Mouse (Mus musculus) neural tube, embryonic 11.5 days (tissue): ENCODE data around the gene Mapkapk5. TPM values are rescaled to one million over a fixed set of nuclear protein-coding genes. Genes with fewer than 3 reads are reported as not detected.
"Not testable (repeated sequence)": the region's sequence is repeated elsewhere in the genome, so short reads cannot be mapped to it uniquely, and the experiment has no call there.

Source experiments
- ATAC-seq: fragments of 200-750 bp; cut with Nextera tagmentation; 2 replicates; pipeline ENCODE4 v1.8.0; 2017; ENCODE audit warnings: moderate number of reproducible peaks, mild to moderate bottlenecking, moderate TSS enrichment, moderate library complexity; ENCODE audit not compliant: insufficient read depth, low FRiP score, low TSS enrichment
- DNase-seq: peaks from one replicate; pipeline ENCODE4 v3.0.0-alpha.2; 2015; ENCODE audit warnings: low spot score
- H3K27ac ChIP-seq: fragments of 300-500 bp; sonication (generic); 2 replicates; pipeline ENCODE4 v1.5.1; 2014; ENCODE audit warnings: low read depth, mild to moderate bottlenecking, low read length
- H3K27me3 ChIP-seq: fragments of 300-500 bp; sonication (generic); 2 replicates; pipeline ENCODE4 v1.6.1; 2014; ENCODE audit warnings: mild to moderate bottlenecking, low read length, mixed read lengths; ENCODE audit not compliant: control insufficient read depth, insufficient read depth
- H3K36me3 ChIP-seq: fragments of 300-500 bp; sonication (generic); 2 replicates; pipeline ENCODE4 v1.6.1; 2014; ENCODE audit warnings: mild to moderate bottlenecking, low read length, moderate library complexity, mixed read lengths; ENCODE audit not compliant: control insufficient read depth, insufficient read depth
- H3K4me1 ChIP-seq: fragments of 300-500 bp; sonication (generic); 2 replicates; pipeline ENCODE4 v1.6.1; 2014; ENCODE audit warnings: low read length, mixed read lengths; ENCODE audit not compliant: control insufficient read depth, insufficient read depth
- H3K4me2 ChIP-seq: fragments of 300-500 bp; sonication (generic); 2 replicates; pipeline ENCODE4 v1.6.1; 2014; ENCODE audit warnings: low read depth, mild to moderate bottlenecking, moderate library complexity
- H3K4me3 ChIP-seq: fragments of 300-500 bp; sonication (generic); 2 replicates; pipeline ENCODE4 v1.5.1; 2014; ENCODE audit warnings: low read depth, low read length
- H3K9ac ChIP-seq: fragments of 300-500 bp; sonication (generic); 2 replicates; pipeline ENCODE4 v1.6.1; 2014; ENCODE audit warnings: mild to moderate bottlenecking, low read length
- H3K9me3 ChIP-seq: fragments of 300-500 bp; sonication (generic); 2 replicates; pipeline ENCODE4 v1.6.1; 2016; ENCODE audit warnings: low read length; ENCODE audit not compliant: control insufficient read depth
- WGBS: fragments of 180-500 bp; shearing (Covaris S2); extraction: QIAGEN DNeasy Blood & Tissue Kit; methylation state at CpG from one replicate; pipeline ENCODE4 v1.1.7; 2014; 5-methylcytosine and 5-hydroxymethylcytosine counted together
- polyA plus RNA-seq: library from polyadenylated mRNA; unstranded; fragments of >200 nt; fragmentation: Nextera tagmentation; extraction: Ambion mirVana; gene quantifications from 2 replicates; pipeline ENCODE4 v1.2.1, GENCODE M21; 2014

Mapkapk5 gene
- polyA plus RNA-seq, 1 experiment from 2014 or later, result 65.3 TPM

GRCm38 (mm10) chr5:121526961-121527360 lies 18.7 kb downstream of the Mapkapk5 start:
- Histone ChIP-seq H3K36me3 (peaks cover 33% of the 10 kb centered on the region), H3K4me1 (no peaks in the 10 kb centered on the region), H3K4me3 (no peak overlapping the region), H3K9me3 (no peaks in the 10 kb centered on the region), H3K27ac (no peak overlapping the region), H3K9ac (no peak overlapping the region), H3K4me2 (no peak overlapping the region), H3K27me3 (no peaks in the 10 kb centered on the region)
- DNase-seq (peak; percentile 36), ATAC-seq (no peak)
- 74% methylated on average over 8 of the region's 8 CpGs for WGBS

- Histone ChIP-seq H3K27me3 (no peaks in the 10 kb centered on the region), H3K4me2 (no peak overlapping the region), H3K4me3 (no peak overlapping the region), H3K36me3 (peaks cover 33% of the 10 kb centered on the region), H3K27ac (no peak overlapping the region), H3K9ac (no peak overlapping the region), H3K4me1 (no peaks in the 10 kb centered on the region), H3K9me3 (no peaks in the 10 kb centered on the region)
- DNase-seq, result no peak
- ATAC-seq, result no peak
- WGBS, result 88% methylated on average over 7 of the region's 7 CpGs
These were observed 19.2 kb downstream of the Mapkapk5 start for GRCm38 (mm10) chr5:121526526-121526925.

GRCm38 (mm10) chr5:121525774-121526450 lies 19.8 kb downstream of the Mapkapk5 start:
- DNase-seq (no peak), ATAC-seq (no peak)
- Histone ChIP-seq H3K27ac (no peak overlapping the region), H3K9ac (no peak overlapping the region), H3K27me3 (no peaks in the 10 kb centered on the region), H3K36me3 (peaks cover 33% of the 10 kb centered on the region), H3K9me3 (no peaks in the 10 kb centered on the region), H3K4me1 (no peaks in the 10 kb centered on the region), H3K4me2 (no peak overlapping the region), H3K4me3 (no peak overlapping the region)
- 86% methylated on average over 14 of the region's 14 CpGs for WGBS

GRCm38 (mm10) chr5:121519758-121520157 lies 25.9 kb downstream of the Mapkapk5 start:
- H3K27me3 ChIP-seq, H3K27ac ChIP-seq, H3K9me3 ChIP-seq, DNase-seq, H3K4me1 ChIP-seq, H3K36me3 ChIP-seq, H3K4me2 ChIP-seq, ATAC-seq, H3K9ac ChIP-seq, H3K4me3 ChIP-seq: not testable (repeated sequence)
- WGBS, result 85% methylated on average over 10 of the region's 17 CpGs

- Histone ChIP-seq H3K36me3 (peaks cover 2% of the 10 kb centered on the region; the same call in 1 of the 2 replicates), H3K4me1 (no peaks in the 10 kb centered on the region), H3K4me2 (no peak overlapping the region), H3K4me3 (no peak overlapping the region), H3K27me3 (no peaks in the 10 kb centered on the region), H3K9me3 (no peaks in the 10 kb centered on the region), H3K27ac (no peak overlapping the region), H3K9ac (no peak overlapping the region)
- WGBS, result 93% methylated on average over 9 of the region's 9 CpGs
- ATAC-seq (no peak), DNase-seq (no peak)
These were observed 26.7 kb downstream of the Mapkapk5 start for GRCm38 (mm10) chr5:121518983-121519382.

- Histone ChIP-seq H3K36me3 (no peaks in the 10 kb centered on the region), H3K27ac (no peak overlapping the region), H3K9ac (no peak overlapping the region), H3K4me2 (no peak overlapping the region), H3K9me3 (no peaks in the 10 kb centered on the region), H3K27me3 (no peaks in the 10 kb centered on the region), H3K4me1 (no peaks in the 10 kb centered on the region), H3K4me3 (no peak overlapping the region)
- whole genome bisulfite sequencing, result 86% methylated on average over 7 of the region's 7 CpGs
- no peak for ATAC-seq
- DNase-seq, result no peak
These were observed 35.7 kb downstream of the Mapkapk5 start for GRCm38 (mm10) chr5:121510009-121510408.

GRCm38 (mm10) chr5:121506846-121507245 lies 38.9 kb downstream of the Mapkapk5 start:
- Histone ChIP-seq H3K4me2 (no peak overlapping the region), H3K27me3 (no peaks in the 10 kb centered on the region), H3K36me3 (no peaks in the 10 kb centered on the region), H3K4me1 (no peaks in the 10 kb centered on the region), H3K9ac (no peak overlapping the region), H3K4me3 (no peak overlapping the region), H3K27ac (no peak overlapping the region), H3K9me3 (no peaks in the 10 kb centered on the region)
- no peak for ATAC-seq
- DNase-seq, result no peak
- 81% methylated on average over 1 of the region's 1 CpGs for WGBS

GRCm38 (mm10) chr5:121503231-121503630 lies 42.5 kb downstream of the Mapkapk5 start, which contains the start of gene Adam1b:
Gene Adam1b (minus strand): TSS chr5:121503435.
- 83% methylated on average over 3 of the region's 3 CpGs for WGBS
- no peaks in the 10 kb centered on the region for H3K4me1 ChIP-seq
- H3K4me3 ChIP-seq, result no peak within 1 kb of the TSS
- H3K4me2 ChIP-seq, result no peak within 1 kb of the TSS
- ATAC-seq (no peak), DNase-seq (no peak)
- H3K27ac ChIP-seq, result no peak within 1 kb of the TSS
- no peaks in the 10 kb centered on the region for H3K27me3 ChIP-seq
- no peaks in the 10 kb centered on the region for H3K9me3 ChIP-seq
- H3K36me3 ChIP-seq, result no peaks in the 10 kb centered on the region
- H3K9ac ChIP-seq, result no peak within 1 kb of the TSS

GRCm38 (mm10) chr5:121501424-121501996 lies 44.2 kb downstream of the Mapkapk5 start:
- ATAC-seq, H3K36me3 ChIP-seq, H3K4me2 ChIP-seq, H3K9ac ChIP-seq, H3K4me3 ChIP-seq, H3K4me1 ChIP-seq, H3K9me3 ChIP-seq, H3K27ac ChIP-seq, H3K27me3 ChIP-seq, DNase-seq: not testable (repeated sequence)
- 89% methylated on average over 9 of the region's 17 CpGs for WGBS
